Mouse (Mus musculus) myocyte (in vitro differentiated cells): Measurements from ENCODE around the gene Ensa.

Source experiments
- CEBPB ChIP-seq: IDR thresholded peaks from 2 replicates; pipeline ENCODE4 v1.6.1; 2011; ENCODE audit warnings: mild to moderate bottlenecking, moderate library complexity; ENCODE audit not compliant: poor library complexity, insufficient read depth, severe bottlenecking
- E2F4 ChIP-seq: IDR thresholded peaks from one replicate; pipeline ENCODE4 v1.6.1; 2011; ENCODE audit warnings: mild to moderate bottlenecking, control low read depth, moderate library complexity; ENCODE audit not compliant: insufficient read depth
- MAX ChIP-seq: IDR thresholded peaks from one replicate; pipeline ENCODE4 v1.6.1; 2011; ENCODE audit warnings: low read depth, mild to moderate bottlenecking, control low read depth
- MYOD1 ChIP-seq, 3 experiments: IDR thresholded peaks; one replicate each; pipeline ENCODE4 v1.6.1; 2011; ENCODE audit warnings: control low read depth in 2 of 3, low read depth in 2 of 3, mild to moderate bottlenecking in 2 of 3, moderate library complexity in 1 of 3; ENCODE audit not compliant: insufficient read length in 2 of 3, control insufficient read depth in 1 of 3
- MYOG ChIP-seq, 3 experiments: IDR thresholded peaks; one replicate each; pipeline ENCODE4 v1.6.1; 2011; ENCODE audit warnings: control low read depth in 2 of 3, low read depth in 2 of 3, mild to moderate bottlenecking in 2 of 3; ENCODE audit not compliant: insufficient read length in 2 of 3, control insufficient read depth in 1 of 3, insufficient read depth in 1 of 3
- POLR2A ChIP-seq: IDR thresholded peaks from one replicate; pipeline ENCODE4 v1.6.1; 2011; ENCODE audit warnings: low read depth, mild to moderate bottlenecking, control low read depth, moderate library complexity; ENCODE audit not compliant: insufficient read length
- POLR2AphosphoS2 ChIP-seq: IDR thresholded peaks from one replicate; pipeline ENCODE4 v1.6.1; 2011; ENCODE audit warnings: low read depth, control low read depth; ENCODE audit not compliant: insufficient read length
- REST ChIP-seq: IDR thresholded peaks from one replicate; pipeline ENCODE4 v1.6.1; 2011; ENCODE audit warnings: mild to moderate bottlenecking, control low read depth, moderate library complexity; ENCODE audit not compliant: insufficient read depth, insufficient read length
- SRF ChIP-seq: IDR thresholded peaks from one replicate; pipeline ENCODE4 v1.6.1; 2011; ENCODE audit warnings: low read depth; ENCODE audit not compliant: control insufficient read depth, insufficient read length
- TCF12 ChIP-seq: IDR thresholded peaks from one replicate; pipeline ENCODE4 v1.6.1; 2011; ENCODE audit warnings: mild to moderate bottlenecking, control low read depth; ENCODE audit not compliant: poor library complexity, insufficient read depth, severe bottlenecking
- USF1 ChIP-seq: IDR thresholded peaks from one replicate; pipeline ENCODE4 v1.6.1; 2011; ENCODE audit warnings: low read depth, mild to moderate bottlenecking, control low read depth, moderate library complexity

GRCm38 (mm10) chr3:95630856-95631255 lies 6.1 kb downstream of the Ensa start:
- TF ChIP-seq USF1 (no peak), POLR2A (no peak), POLR2AphosphoS2 (no peak), TCF12 (no peak), E2F4 (no peak), MYOG (IDR thresholded peaks at IDR 0.05; ENCODE audit: control insufficient read depth in 1 of 3, insufficient read depth in 1 of 3, insufficient read length in 2 of 3, low read depth in 2 of 3) (no peak), CEBPB (no peak), REST (no peak), SRF (no peak), MAX (no peak), MYOD1 (IDR thresholded peaks at IDR 0.05; ENCODE audit: control insufficient read depth in 1 of 3, insufficient read length in 2 of 3, low read depth in 2 of 3) (no peak)
